Mouse (Mus musculus) WW6 (cell line): ENCODE measurements around the gene Hmgn2.
"Not testable (repeated sequence)": the region's sequence is repeated elsewhere in the genome, so short reads cannot be mapped to it uniquely, and the experiment has no call there.

Experiments used
- DNase-seq: peaks from one replicate; pipeline ENCODE4 v3.0.0-alpha.2; 2013; ENCODE audit warnings: low read depth, low spot score

The Hmgn2 gene

DNA sequence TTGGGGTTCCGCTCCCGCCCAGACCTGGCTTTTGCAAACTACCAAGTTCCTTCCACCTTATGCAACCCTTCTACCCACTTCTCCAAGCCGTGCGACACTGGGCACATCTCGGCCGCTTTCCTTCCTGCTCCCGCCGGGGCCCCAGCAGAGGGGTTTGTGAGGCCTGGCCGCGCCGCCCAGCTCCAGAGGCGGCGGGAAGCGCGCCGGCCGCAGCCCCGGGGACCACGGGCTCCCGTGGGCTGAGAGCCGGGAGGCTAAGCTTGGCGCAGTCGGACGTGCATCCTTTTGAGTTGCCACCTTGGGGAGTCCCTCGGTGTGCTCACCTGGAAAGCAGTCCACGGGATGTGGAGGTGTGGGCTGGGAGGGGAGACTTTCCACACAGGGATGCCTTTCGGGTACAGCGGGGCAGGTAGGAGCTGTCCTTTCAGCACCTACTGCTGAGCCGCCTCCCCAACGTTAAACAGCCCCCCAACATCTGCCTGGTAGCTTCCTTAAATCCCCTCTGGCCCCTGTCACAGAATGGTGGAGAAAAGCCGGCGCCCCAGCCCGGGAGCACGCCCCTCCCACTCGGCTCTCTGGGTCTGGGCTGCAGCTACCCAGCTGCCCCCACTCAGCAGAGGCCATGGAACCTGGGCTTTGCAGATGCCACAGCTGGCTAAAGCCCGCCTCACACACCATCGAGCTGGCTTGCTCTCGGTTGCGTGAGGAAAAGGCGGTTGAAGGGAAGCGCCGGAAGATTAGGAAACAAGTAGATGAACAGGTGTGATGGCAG, at the start of gene Hmgn2:
Gene Hmgn2, minus strand, starts transcription at position 501 of the 772 bp plus-strand sequence.
- no peak for DNase-seq

GRCm38 (mm10) chr4:134017201-134017865, 48.9 kb upstream of the Hmgn2 start:
- no peak for DNase-seq

DNA sequence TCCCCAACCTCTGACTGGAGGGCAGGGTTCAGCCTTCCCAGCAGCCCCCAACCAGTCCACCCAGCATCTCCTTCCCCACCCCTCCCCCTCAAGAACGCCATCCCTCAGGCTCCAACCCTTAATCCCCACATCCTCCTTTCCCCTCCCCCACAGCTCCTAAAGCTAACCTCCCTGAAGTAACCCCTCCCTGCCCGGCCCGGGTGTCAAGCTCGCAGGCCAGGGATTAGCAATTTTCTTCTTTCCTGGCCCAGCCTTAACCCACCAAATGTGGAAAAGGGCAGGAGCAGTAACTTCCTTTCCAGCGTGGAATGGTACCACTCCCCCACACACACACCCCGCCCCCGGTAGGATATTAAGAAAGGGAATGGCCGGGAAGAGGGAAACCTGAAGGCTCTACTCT, 48.3 kb upstream of the Hmgn2 start:
- peak; percentile 74 for DNase-seq

GRCm38 (mm10) chr4:134016208-134016607, 47.8 kb upstream of the Hmgn2 start:
- DNase-seq: no peak

GRCm38 (mm10) chr4:134012858-134013528, 44.5 kb upstream of the Hmgn2 start:
- no peak for DNase-seq

DNA sequence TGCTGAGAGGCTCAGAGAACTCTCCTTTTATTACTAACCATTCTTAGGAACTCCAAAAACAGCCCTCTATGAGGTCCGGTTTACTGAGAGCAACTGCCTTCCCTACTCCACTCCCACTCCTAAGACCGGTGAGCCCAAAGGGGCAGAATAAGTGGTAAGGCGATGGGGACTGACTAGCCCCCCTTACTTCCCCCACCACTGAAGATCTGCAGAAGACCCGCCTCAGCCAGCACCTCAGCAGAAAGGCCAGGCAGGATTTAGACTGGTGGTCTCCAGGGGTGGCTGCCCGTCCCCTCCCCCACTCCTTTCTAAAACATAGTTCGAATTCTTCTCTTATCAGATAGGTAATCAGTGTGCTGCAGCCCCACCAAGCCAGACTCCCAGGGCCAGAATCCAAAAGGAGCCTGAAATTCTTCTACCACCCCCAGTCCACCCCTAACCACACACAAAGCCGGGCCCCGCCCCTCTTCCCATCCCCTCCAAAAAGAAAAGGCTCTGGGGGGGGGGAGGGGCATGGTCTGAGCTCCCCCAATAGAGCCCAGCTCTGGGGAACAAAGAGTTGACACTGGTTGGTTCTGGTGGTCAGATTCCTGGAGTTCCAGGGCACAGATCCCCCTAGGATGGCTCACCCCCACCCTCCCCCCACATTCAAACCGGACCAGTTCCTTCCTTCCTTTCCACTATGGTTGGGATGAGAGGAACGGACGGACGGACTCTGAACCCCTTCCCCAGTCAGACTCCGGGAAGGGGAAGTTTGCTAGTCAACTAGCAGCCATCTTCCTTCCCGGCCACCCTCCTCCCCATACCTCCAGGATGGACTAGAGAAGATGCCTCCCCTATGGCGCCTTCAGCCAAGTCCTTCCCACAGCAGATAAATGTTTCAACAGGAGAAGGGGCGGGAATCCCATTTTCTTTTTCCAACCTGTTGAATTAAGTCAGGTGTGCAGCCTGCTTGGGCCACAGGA, 43.3 kb upstream of the Hmgn2 start:
- no peak for DNase-seq

DNA sequence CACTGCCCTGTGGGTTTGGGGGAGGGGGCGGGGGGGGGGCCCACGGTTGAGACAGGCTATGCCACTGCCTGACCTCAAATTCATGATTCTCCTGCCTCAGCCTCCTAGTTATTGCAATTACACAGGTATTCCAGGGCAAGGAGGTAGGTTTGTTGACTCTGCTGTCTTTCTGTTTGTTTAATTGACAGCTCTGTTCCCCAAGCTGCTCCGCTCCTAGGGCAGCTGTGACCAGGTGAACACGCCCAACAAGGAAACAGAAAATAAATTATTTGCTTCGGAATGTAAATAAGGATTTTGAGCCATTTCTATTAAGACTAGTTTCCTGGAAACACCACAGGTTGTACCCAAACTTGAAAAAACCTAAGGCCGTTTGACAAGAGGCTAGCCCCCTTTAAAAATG, 41.3 kb upstream of the Hmgn2 start:
- no peak for DNase-seq

- no peak for DNase-seq
Measured at GRCm38 (mm10) chr4:134006845-134007244, 38.4 kb upstream of the Hmgn2 start.

- DNase-seq: no peak
Measured at GRCm38 (mm10) chr4:134005581-134006358, 37.3 kb upstream of the Hmgn2 start.

DNA sequence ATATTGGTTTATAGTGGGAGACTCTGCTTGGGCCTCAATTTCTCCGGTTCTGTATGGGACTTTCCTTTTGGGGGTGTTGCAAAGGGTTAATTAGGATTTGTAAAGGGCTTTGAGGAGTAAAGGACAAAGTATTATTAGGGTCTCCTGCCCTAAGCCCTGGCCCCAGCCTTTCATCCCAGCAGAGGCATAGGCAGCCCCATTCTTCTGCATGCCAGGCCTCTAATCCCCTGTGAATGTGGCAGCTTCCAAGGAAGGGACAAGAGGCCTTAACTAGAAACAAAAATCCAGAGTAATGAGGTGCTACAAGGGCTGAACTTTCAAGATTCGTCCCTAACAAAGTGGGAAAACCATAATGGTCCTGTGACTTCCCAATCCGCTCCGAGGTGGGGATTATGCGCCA, 34.5 kb upstream of the Hmgn2 start:
- no peak for DNase-seq

DNA sequence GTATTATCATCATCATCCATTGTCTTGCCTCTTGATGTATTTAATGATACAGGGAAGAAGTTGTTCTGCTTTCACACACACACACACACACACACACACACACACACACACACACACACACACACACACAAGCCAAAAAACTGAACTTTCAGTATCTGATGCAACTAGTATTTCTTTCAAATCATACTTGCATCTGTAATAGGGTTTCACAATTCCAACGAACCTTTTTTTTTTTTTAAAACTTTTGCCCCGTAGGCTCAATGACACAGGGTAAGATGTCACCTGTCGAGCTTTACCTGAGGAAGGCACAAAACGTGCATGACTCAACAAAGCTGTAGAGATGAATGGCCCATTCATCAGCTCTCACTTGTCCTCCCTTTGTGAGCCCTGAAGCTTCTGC, 33.8 kb upstream of the Hmgn2 start:
- DNase-seq: no peak

- DNase-seq: no peak
Measured at GRCm38 (mm10) chr4:134001710-134002109, 33.3 kb upstream of the Hmgn2 start.

- DNase-seq: peak; percentile 97
Measured at GRCm38 (mm10) chr4:134000466-134001438, 32.3 kb upstream of the Hmgn2 start, which contains the start of gene Dhdds. Dhdds (minus strand) TSS chr4:134000918.

- no peak for DNase-seq
Measured at GRCm38 (mm10) chr4:133994697-133995096, 26.2 kb upstream of the Hmgn2 start.

- no peak for DNase-seq
Measured at GRCm38 (mm10) chr4:133991087-133991660, 22.7 kb upstream of the Hmgn2 start.

DNA sequence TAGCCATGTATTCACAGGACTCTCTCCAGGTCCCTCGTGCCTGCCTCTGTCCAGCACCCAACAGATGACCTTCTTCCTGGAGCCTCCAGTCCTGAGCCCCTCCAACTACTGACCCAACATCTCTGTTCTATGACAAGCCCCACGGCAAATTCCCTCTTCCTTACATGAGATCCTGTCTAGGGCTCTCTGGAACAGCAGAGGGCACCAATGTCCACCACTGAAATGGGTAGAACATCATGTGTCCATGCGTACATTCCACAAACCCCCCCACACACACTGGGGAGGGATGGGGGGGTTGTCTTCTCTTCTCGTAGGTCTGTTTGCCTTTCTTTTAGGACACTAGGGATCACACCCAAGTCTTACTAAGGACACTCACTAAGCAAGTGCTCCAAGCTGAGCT, 21.6 kb upstream of the Hmgn2 start:
- no peak for DNase-seq

DNA sequence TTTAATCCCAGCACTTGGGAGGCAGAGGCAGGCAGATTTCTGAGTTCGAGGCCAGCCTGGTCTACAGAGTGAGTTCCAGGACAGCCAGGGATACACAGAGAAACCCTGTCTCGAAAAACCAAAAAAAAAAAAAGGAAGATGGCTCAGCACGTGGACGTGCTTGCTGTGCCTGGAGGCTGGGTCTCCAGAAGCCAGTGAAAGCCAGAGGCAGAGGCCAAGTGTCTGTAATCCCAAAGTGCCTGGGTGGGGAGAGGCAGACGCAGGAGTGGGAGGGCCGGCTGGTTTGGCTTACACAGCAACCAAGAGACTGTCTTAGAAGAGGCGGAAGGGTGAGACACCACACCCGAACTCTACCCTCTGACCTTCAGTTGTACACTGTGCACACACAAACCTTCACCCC, 19.8 kb upstream of the Hmgn2 start:
- DNase-seq: not testable (repeated sequence)

GRCm38 (mm10) chr4:133982936-133983335, 14.5 kb upstream of the Hmgn2 start:
- DNase-seq: no peak

- DNase-seq: no peak
Measured at GRCm38 (mm10) chr4:133980496-133980895, 12.0 kb upstream of the Hmgn2 start.
